Mouse (Mus musculus): ENCODE results near the gene F930015N05Rik. TPM values are rescaled to one million over a fixed set of nuclear protein-coding genes. Genes with fewer than 3 reads are reported as not detected.
A peak's percentile ranks its signal among the peaks of the same experiment; 100 is the strongest.

F930015N05Rik gene
- polyA plus RNA-seq, 1 experiment from 2014 or later = 2.3 TPM

GRCm38 (mm10) chr11:64397612-64398011, 38.8 kb downstream of the F930015N05Rik start:
- DNase-seq (no peak), ATAC-seq (ENCODE audit: low FRiP score, low TSS enrichment) (no peak)
- H3K4me3 ChIP-seq (replicated peaks; ENCODE audit: low read depth, low read length) = no peak overlapping the region
- no peak overlapping the region for H3K4me2 ChIP-seq (ENCODE audit: low read length)
- no peak overlapping the region for H3K9ac ChIP-seq (replicated peaks; ENCODE audit: low read length)
- no peak overlapping the region for H3K27ac ChIP-seq (replicated peaks; ENCODE audit: low read depth, low read length)
- peaks cover 18% of the 10 kb centered on the region for H3K4me1 ChIP-seq (ENCODE audit: control insufficient read depth, insufficient read depth, low read length)
- 81% methylated on average over 3 of the region's 3 CpGs for WGBS
- no peaks in the 10 kb centered on the region for H3K36me3 ChIP-seq (ENCODE audit: control insufficient read depth, insufficient read depth, low read length)
- no peaks in the 10 kb centered on the region for H3K27me3 ChIP-seq (ENCODE audit: control insufficient read depth, insufficient read depth, low read length)
- no peaks in the 10 kb centered on the region for H3K9me3 ChIP-seq (ENCODE audit: control insufficient read depth, low read length)

GRCm38 (mm10) chr11:64396949-64397348, 39.5 kb downstream of the F930015N05Rik start:
- H3K27ac ChIP-seq (replicated peaks; ENCODE audit: low read depth, low read length) = peak overlapping the region; percentile 74
- H3K4me1 ChIP-seq (ENCODE audit: control insufficient read depth, insufficient read depth, low read length) = peaks cover 18% of the 10 kb centered on the region
- H3K4me3 ChIP-seq (replicated peaks; ENCODE audit: low read depth, low read length) = no peak overlapping the region
- 42% methylated on average over 6 of the region's 6 CpGs for WGBS
- no peaks in the 10 kb centered on the region for H3K27me3 ChIP-seq (ENCODE audit: control insufficient read depth, insufficient read depth, low read length)
- ATAC-seq (ENCODE audit: low FRiP score, low TSS enrichment) (peak; percentile 27; the same call in 1 of the 2 replicates), DNase-seq (no peak)
- peak overlapping the region; percentile 46 for H3K4me2 ChIP-seq (ENCODE audit: low read length)
- H3K36me3 ChIP-seq (ENCODE audit: control insufficient read depth, insufficient read depth, low read length) = no peaks in the 10 kb centered on the region
- H3K9ac ChIP-seq (replicated peaks; ENCODE audit: low read length) = no peak overlapping the region
- no peaks in the 10 kb centered on the region for H3K9me3 ChIP-seq (ENCODE audit: control insufficient read depth, low read length)

GRCm38 (mm10) chr11:64396331-64396881, 40.0 kb downstream of the F930015N05Rik start:
- peak overlapping the region; percentile 74; the same call in 1 of the 2 replicates for H3K27ac ChIP-seq (replicated peaks; ENCODE audit: low read depth, low read length)
- no peak overlapping the region; the same call in 1 of the 2 replicates for H3K9ac ChIP-seq (replicated peaks; ENCODE audit: low read length)
- H3K27me3 ChIP-seq (ENCODE audit: control insufficient read depth, insufficient read depth, low read length) = no peaks in the 10 kb centered on the region
- H3K36me3 ChIP-seq (ENCODE audit: control insufficient read depth, insufficient read depth, low read length) = no peaks in the 10 kb centered on the region
- WGBS = under 1% methylated on average over 7 of the region's 7 CpGs
- ATAC-seq (ENCODE audit: low FRiP score, low TSS enrichment) = peak; percentile 72; the same call in 1 of the 2 replicates
- H3K4me1 ChIP-seq (ENCODE audit: control insufficient read depth, insufficient read depth, low read length) = peaks cover 18% of the 10 kb centered on the region
- H3K4me2 ChIP-seq (ENCODE audit: low read length) = peak overlapping the region; percentile 46
- no peaks in the 10 kb centered on the region for H3K9me3 ChIP-seq (ENCODE audit: control insufficient read depth, low read length)
- DNase-seq = peak; percentile 81
- 0 out of 2 replicates have a peak overlapping the region, but pooled peaks have one; percentile 10 for H3K4me3 ChIP-seq (replicated peaks; ENCODE audit: low read depth, low read length)

GRCm38 (mm10) chr11:64386333-64386732, 50.1 kb downstream of the F930015N05Rik start:
- Histone ChIP-seq H3K27ac (replicated peaks; ENCODE audit: low read depth, low read length) (no peak overlapping the region), H3K36me3 (ENCODE audit: control insufficient read depth, insufficient read depth, low read length) (no peaks in the 10 kb centered on the region), H3K4me2 (ENCODE audit: low read length) (no peak overlapping the region), H3K9ac (replicated peaks; ENCODE audit: low read length) (no peak overlapping the region), H3K9me3 (ENCODE audit: control insufficient read depth, low read length) (no peaks in the 10 kb centered on the region), H3K4me1 (ENCODE audit: control insufficient read depth, insufficient read depth, low read length) (no peaks in the 10 kb centered on the region), H3K4me3 (replicated peaks; ENCODE audit: low read depth, low read length) (no peak overlapping the region), H3K27me3 (ENCODE audit: control insufficient read depth, insufficient read depth, low read length) (no peaks in the 10 kb centered on the region)
- WGBS = 91% methylated on average over 4 of the region's 4 CpGs
- ATAC-seq (ENCODE audit: low FRiP score, low TSS enrichment) (no peak), DNase-seq (no peak)

Other genes starting within 250 kb of the F930015N05Rik start
- gene Hs3st3a1, start 1.3 kb downstream of the F930015N05Rik start, polyA plus RNA-seq (2014; fragmentation: Nextera tagmentation; extraction: Ambion mirVana) = 2.6 and 2.7 TPM in 2 replicates